Mouse (Mus musculus) adrenal gland, postnatal 36 days (tissue): Measurements from ENCODE around the gene Olfr320. TPM values are rescaled to one million over a fixed set of nuclear protein-coding genes. Genes with fewer than 3 reads are reported as not detected.

Experiments used
- total RNA-seq, 2 experiments: library from RNA; stranded (reverse); gene quantifications; 2 replicates each; pipeline ENCODE4 v1.2.3; 2021

Gene Olfr320
- total RNA-seq, 2 experiments from 2014 or later, result not detected

Other genes with a start within 250 kb of the Olfr320 start
- gene Gm12253, start 248.5 kb upstream of the Olfr320 start, total RNA-seq, result not detected
- not detected for gene Lypd9, start 228.2 kb upstream of the Olfr320 start, total RNA-seq
- not detected for gene Olfr30, start 218.8 kb upstream of the Olfr320 start, total RNA-seq
- gene Olfr332, start 188.5 kb upstream of the Olfr320 start, total RNA-seq, result not detected
- not detected for gene Olfr331, start 178.5 kb upstream of the Olfr320 start, total RNA-seq
- gene Olfr330, start 146.3 kb upstream of the Olfr320 start, total RNA-seq, result under 1 TPM in 1 of 2 experiments, not detected in 1; 0.33 TPM
- gene Olfr329-ps, start 134.7 kb upstream of the Olfr320 start, total RNA-seq, result 1 to 10 TPM in 1 of 2 experiments, not detected in 1; 1.2 TPM
- under 1 TPM; 0.17 to 0.26 TPM for gene Olfr328, start 125.5 kb upstream of the Olfr320 start, total RNA-seq
- not detected for gene Olfr224, start 110.5 kb upstream of the Olfr320 start, total RNA-seq
- gene Olfr325, start 103.4 kb upstream of the Olfr320 start, total RNA-seq, result not detected
- gene Olfr324, start 86.0 kb upstream of the Olfr320 start, total RNA-seq, result not detected
- gene 2210407C18Rik, start 65.0 kb upstream of the Olfr320 start, total RNA-seq, result not detected
- gene Olfr323, start 50.6 kb upstream of the Olfr320 start, total RNA-seq, result not detected
- not detected for gene Trim58, start 40.6 kb upstream of the Olfr320 start, total RNA-seq
- gene Olfr322, start 22.3 kb upstream of the Olfr320 start, total RNA-seq, result not detected
- not detected for gene Olfr319, start 18.1 kb downstream of the Olfr320 start, total RNA-seq
- gene Olfr318, start 42.9 kb downstream of the Olfr320 start, total RNA-seq, result not detected
- not detected for gene Olfr317, start 58.1 kb downstream of the Olfr320 start, total RNA-seq
- gene Olfr316, start 71.6 kb downstream of the Olfr320 start, total RNA-seq, result not detected
- gene Olfr315, start 92.1 kb downstream of the Olfr320 start, total RNA-seq, result not detected
- gene Olfr314, start 101.9 kb downstream of the Olfr320 start, total RNA-seq, result not detected
- 1 to 10 TPM; 1.4 to 2.4 TPM for gene Fam183b, start 120.9 kb downstream of the Olfr320 start, total RNA-seq
- not detected for gene Olfr313, start 133.9 kb downstream of the Olfr320 start, total RNA-seq
- not detected for gene Olfr312, start 148.1 kb downstream of the Olfr320 start, total RNA-seq
- not detected for gene Olfr311, start 158.2 kb downstream of the Olfr320 start, total RNA-seq
- 1 to 10 TPM; 3.3 to 3.6 TPM for gene Gm12258, start 166.1 kb downstream of the Olfr320 start, total RNA-seq
- 1 to 10 TPM; 4.4 to 6.2 TPM for gene 2810021J22Rik, start 186.1 kb downstream of the Olfr320 start, total RNA-seq
- gene Zfp39, start 223.1 kb downstream of the Olfr320 start, total RNA-seq, result 1 to 10 TPM; 3.1 to 3.2 TPM
- not detected for gene Btnl10, start 236.8 kb downstream of the Olfr320 start, total RNA-seq